Mouse (Mus musculus): ENCODE data around the gene Anapc11.

- TF ChIP-seq CTCF (IDR thresholded peaks at IDR 0.05; ENCODE audit: extremely low read depth, insufficient read length, insufficient replicate concordance, low read depth, low read length): no peak
- TF ChIP-seq POLR2A (IDR thresholded peaks at IDR 0.05; ENCODE audit: low read depth, low read length): 0 out of 2 replicates have a peak, but pooled peaks have one; percentile 8
Measured at GRCm38 (mm10) chr11:120577211-120578023, 20.8 kb upstream of the Anapc11 start.

Data from small intestine, adult 2 months (tissue).